Mouse (Mus musculus): ENCODE results near the gene Rwdd2b. TPM values are rescaled to one million over a fixed set of nuclear protein-coding genes. Genes with fewer than 3 reads are reported as not detected.
A peak's percentile ranks its signal among the peaks of the same experiment; 100 is the strongest.

Gene Rwdd2b
- polyA plus RNA-seq, 2 experiments = 6.5 to 8.5 TPM

GRCm38 (mm10) chr16:87437096-87437495, 3.3 kb downstream of the Rwdd2b start:
- 0 out of 2 replicates have a peak, but pooled peaks cover 10% of the 10 kb centered on the region for H3K4me1 ChIP-seq (ENCODE audit: control insufficient read depth, insufficient read depth, low read length)
- no peak overlapping the region for H3K4me3 ChIP-seq (replicated peaks; ENCODE audit: low read length)
- H3K27ac ChIP-seq (replicated peaks; ENCODE audit: low read depth, low read length) = no peak overlapping the region
- 96% methylated on average over 21 of the region's 21 CpGs for WGBS
- H3K4me2 ChIP-seq (replicated peaks; ENCODE audit: low read depth, low read length, severe bottlenecking) = no peak overlapping the region
- no peak overlapping the region for H3K9ac ChIP-seq (ENCODE audit: low read depth, low read length, severe bottlenecking)
- TF ChIP-seq POLR2A (IDR thresholded peaks at IDR 0.05; ENCODE audit: borderline replicate concordance, extremely low read depth, insufficient read depth, insufficient read length) = no peak
- DNase-seq (ENCODE audit: low spot score) (no peak), ATAC-seq (ENCODE audit: low FRiP score, low read depth) (no peak)
- H3K36me3 ChIP-seq (ENCODE audit: control insufficient read depth, insufficient read depth, low read length) = peaks cover 5% of the 10 kb centered on the region; the same call in 1 of the 2 replicates
- no peaks in the 10 kb centered on the region for H3K9me3 ChIP-seq (ENCODE audit: control insufficient read depth, low read length)
- H3K27me3 ChIP-seq (ENCODE audit: control insufficient read depth, insufficient read depth, low read length) = no peaks in the 10 kb centered on the region

GRCm38 (mm10) chr16:87435411-87436205, 4.8 kb downstream of the Rwdd2b start:
- no peak overlapping the region for H3K27ac ChIP-seq (replicated peaks; ENCODE audit: low read depth, low read length)
- 81% methylated on average over 13 of the region's 13 CpGs for WGBS
- H3K4me1 ChIP-seq (ENCODE audit: control insufficient read depth, insufficient read depth, low read length) = 0 out of 2 replicates have a peak, but pooled peaks cover 3% of the 10 kb centered on the region
- H3K4me2 ChIP-seq (replicated peaks; ENCODE audit: low read depth, low read length, severe bottlenecking) = no peak overlapping the region
- no peaks in the 10 kb centered on the region for H3K27me3 ChIP-seq (ENCODE audit: control insufficient read depth, insufficient read depth, low read length)
- DNase-seq (ENCODE audit: low spot score) (no peak), ATAC-seq (ENCODE audit: low FRiP score, low read depth) (no peak)
- no peak for TF ChIP-seq POLR2A (IDR thresholded peaks at IDR 0.05; ENCODE audit: borderline replicate concordance, extremely low read depth, insufficient read depth, insufficient read length)
- no peak overlapping the region for H3K4me3 ChIP-seq (replicated peaks; ENCODE audit: low read length)
- no peaks in the 10 kb centered on the region for H3K9me3 ChIP-seq (ENCODE audit: control insufficient read depth, low read length)
- no peak overlapping the region for H3K9ac ChIP-seq (ENCODE audit: low read depth, low read length, severe bottlenecking)
- peaks cover 5% of the 10 kb centered on the region; the same call in 1 of the 2 replicates for H3K36me3 ChIP-seq (ENCODE audit: control insufficient read depth, insufficient read depth, low read length)

GRCm38 (mm10) chr16:87434946-87435345, 5.4 kb downstream of the Rwdd2b start:
- Histone ChIP-seq H3K4me1 (ENCODE audit: control insufficient read depth, insufficient read depth, low read length) (0 out of 2 replicates have a peak, but pooled peaks cover 3% of the 10 kb centered on the region), H3K27me3 (ENCODE audit: control insufficient read depth, insufficient read depth, low read length) (no peaks in the 10 kb centered on the region), H3K4me2 (replicated peaks; ENCODE audit: low read depth, low read length, severe bottlenecking) (no peak overlapping the region), H3K27ac (replicated peaks; ENCODE audit: low read depth, low read length) (no peak overlapping the region), H3K4me3 (replicated peaks; ENCODE audit: low read length) (no peak overlapping the region), H3K9me3 (ENCODE audit: control insufficient read depth, low read length) (no peaks in the 10 kb centered on the region), H3K9ac (ENCODE audit: low read depth, low read length, severe bottlenecking) (no peak overlapping the region), H3K36me3 (ENCODE audit: control insufficient read depth, insufficient read depth, low read length) (peaks cover 5% of the 10 kb centered on the region; the same call in 1 of the 2 replicates)
- ATAC-seq (ENCODE audit: low FRiP score, low read depth) (no peak), DNase-seq (ENCODE audit: low spot score) (no peak)
- 83% methylated on average over 6 of the region's 6 CpGs for WGBS
- TF ChIP-seq POLR2A (IDR thresholded peaks at IDR 0.05; ENCODE audit: borderline replicate concordance, extremely low read depth, insufficient read depth, insufficient read length) = no peak

- Histone ChIP-seq H3K4me3 (replicated peaks; ENCODE audit: low read length) (no peak overlapping the region), H3K36me3 (ENCODE audit: control insufficient read depth, insufficient read depth, low read length) (peaks cover 5% of the 10 kb centered on the region; the same call in 1 of the 2 replicates), H3K9me3 (ENCODE audit: control insufficient read depth, low read length) (no peaks in the 10 kb centered on the region), H3K9ac (ENCODE audit: low read depth, low read length, severe bottlenecking) (no peak overlapping the region), H3K4me1 (ENCODE audit: control insufficient read depth, insufficient read depth, low read length) (no peaks in the 10 kb centered on the region), H3K27ac (replicated peaks; ENCODE audit: low read depth, low read length) (no peak overlapping the region), H3K27me3 (ENCODE audit: control insufficient read depth, insufficient read depth, low read length) (no peaks in the 10 kb centered on the region), H3K4me2 (replicated peaks; ENCODE audit: low read depth, low read length, severe bottlenecking) (no peak overlapping the region)
- ATAC-seq (ENCODE audit: low FRiP score, low read depth) (no peak), DNase-seq (ENCODE audit: low spot score) (no peak)
- WGBS = 92% methylated on average over 7 of the region's 7 CpGs
- TF ChIP-seq POLR2A (IDR thresholded peaks at IDR 0.05; ENCODE audit: borderline replicate concordance, extremely low read depth, insufficient read depth, insufficient read length) = no peak
These were observed 6.1 kb downstream of the Rwdd2b start for GRCm38 (mm10) chr16:87434266-87434665.

- DNase-seq (ENCODE audit: low spot score) (peak; percentile 99), ATAC-seq (ENCODE audit: low FRiP score, low read depth) (peak; percentile 100)
- H3K4me1 ChIP-seq (ENCODE audit: control insufficient read depth, insufficient read depth, low read length) = no peaks in the 10 kb centered on the region
- no peak within 1 kb of the TSS; the same call in 1 of the 2 replicates for H3K27ac ChIP-seq (replicated peaks; ENCODE audit: low read depth, low read length)
- H3K9ac ChIP-seq (ENCODE audit: low read depth, low read length, severe bottlenecking) = peak within 1 kb of the TSS; percentile 84
- peaks cover 7% of the 10 kb centered on the region for H3K36me3 ChIP-seq (ENCODE audit: control insufficient read depth, insufficient read depth, low read length)
- no peaks in the 10 kb centered on the region for H3K9me3 ChIP-seq (ENCODE audit: control insufficient read depth, low read length)
- 1% methylated on average over 56 of the region's 56 CpGs for WGBS
- peak; percentile 54; the same call in 1 of the 2 replicates for TF ChIP-seq POLR2A (IDR thresholded peaks at IDR 0.05; ENCODE audit: borderline replicate concordance, extremely low read depth, insufficient read depth, insufficient read length)
- no peaks in the 10 kb centered on the region for H3K27me3 ChIP-seq (ENCODE audit: control insufficient read depth, insufficient read depth, low read length)
- H3K4me3 ChIP-seq (replicated peaks; ENCODE audit: low read length) = peak within 1 kb of the TSS; percentile 88
- peak within 1 kb of the TSS; percentile 78 for H3K4me2 ChIP-seq (replicated peaks; ENCODE audit: low read depth, low read length, severe bottlenecking)
These were observed 8.1 kb downstream of the Rwdd2b start, which contains the start of gene Ltn1 for GRCm38 (mm10) chr16:87432033-87432814. Gene Ltn1, minus strand, starts transcription at chr16:87432612.

Data from limb, embryonic 14.5 days (tissue).